Mouse (Mus musculus) megakaryocyte, adult 5-6 weeks (primary cell): ENCODE measurements around the gene Ankmy1. TPM values are rescaled to one million over a fixed set of nuclear protein-coding genes. Genes with fewer than 3 reads are reported as not detected.
A peak's percentile ranks its signal among the peaks of the same experiment; 100 is the strongest.

Source experiments
- ATAC-seq: 2 replicates; pipeline ENCODE4 v1.8.0; 2016; ENCODE audit warnings: mild to moderate bottlenecking, inconsistent platforms; ENCODE audit not compliant: poor library complexity, severe bottlenecking
- total RNA-seq, 2 experiments: library from RNA; stranded (forward) in 1 of 2; stranded (reverse) in 1 of 2; fragments of 153-499, 151-499 nt in 1 of 2; fragments of 221-1000, 200-1000 nt in 1 of 2; gene quantifications; 2 replicates each; pipeline versions ENCODE4 v1.2.3 to v1.2.4; 2015 to 2017

Ankmy1 gene
- total RNA-seq, 2 experiments from 2014 or later, result 0.20 TPM; not detected in 1

DNA sequence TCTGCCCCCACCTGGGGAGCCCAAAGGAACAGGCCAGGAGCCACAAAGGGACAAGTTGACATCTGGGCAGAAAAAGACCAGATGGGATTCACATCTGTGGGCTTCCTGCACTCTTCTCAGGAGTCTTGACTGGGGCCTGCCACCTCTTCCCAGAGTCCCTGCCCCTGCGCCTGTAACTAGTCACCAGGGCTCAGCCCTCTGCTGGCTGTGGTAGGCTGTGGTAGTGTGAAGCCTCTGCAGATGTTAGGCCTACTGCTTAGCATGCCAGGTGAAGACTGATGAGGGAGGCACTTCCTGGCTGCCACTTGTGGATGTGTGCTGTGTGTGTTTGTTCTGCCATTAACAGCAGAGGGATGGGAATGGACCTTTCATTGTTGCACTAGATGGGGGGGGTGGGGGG lies 9.6 kb upstream of the Ankmy1 start:
- no peak for ATAC-seq

DNA sequence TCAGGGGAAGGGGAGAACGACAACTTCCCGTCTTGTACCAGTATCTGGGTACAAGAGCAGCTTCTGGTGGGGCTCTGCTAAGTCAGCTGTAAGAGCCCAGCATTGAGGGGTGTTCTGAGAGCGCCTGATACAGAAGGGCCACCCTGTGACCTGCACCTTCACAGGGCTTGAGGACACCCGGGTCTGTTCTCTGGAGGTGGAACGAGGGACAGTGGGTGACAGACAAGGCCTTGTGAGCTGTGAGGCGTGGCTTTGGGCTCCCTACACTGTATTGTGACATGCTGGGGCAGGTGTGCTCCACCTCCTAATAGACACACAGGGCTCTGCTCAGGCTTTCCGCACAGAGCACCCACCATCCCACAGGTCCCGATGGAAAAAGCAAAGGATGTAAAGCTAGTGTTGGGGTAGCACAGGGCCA lies 9.0 kb upstream of the Ankmy1 start:
- 0 out of 2 replicates have a peak, but pooled peaks have one; percentile 6 for ATAC-seq

DNA sequence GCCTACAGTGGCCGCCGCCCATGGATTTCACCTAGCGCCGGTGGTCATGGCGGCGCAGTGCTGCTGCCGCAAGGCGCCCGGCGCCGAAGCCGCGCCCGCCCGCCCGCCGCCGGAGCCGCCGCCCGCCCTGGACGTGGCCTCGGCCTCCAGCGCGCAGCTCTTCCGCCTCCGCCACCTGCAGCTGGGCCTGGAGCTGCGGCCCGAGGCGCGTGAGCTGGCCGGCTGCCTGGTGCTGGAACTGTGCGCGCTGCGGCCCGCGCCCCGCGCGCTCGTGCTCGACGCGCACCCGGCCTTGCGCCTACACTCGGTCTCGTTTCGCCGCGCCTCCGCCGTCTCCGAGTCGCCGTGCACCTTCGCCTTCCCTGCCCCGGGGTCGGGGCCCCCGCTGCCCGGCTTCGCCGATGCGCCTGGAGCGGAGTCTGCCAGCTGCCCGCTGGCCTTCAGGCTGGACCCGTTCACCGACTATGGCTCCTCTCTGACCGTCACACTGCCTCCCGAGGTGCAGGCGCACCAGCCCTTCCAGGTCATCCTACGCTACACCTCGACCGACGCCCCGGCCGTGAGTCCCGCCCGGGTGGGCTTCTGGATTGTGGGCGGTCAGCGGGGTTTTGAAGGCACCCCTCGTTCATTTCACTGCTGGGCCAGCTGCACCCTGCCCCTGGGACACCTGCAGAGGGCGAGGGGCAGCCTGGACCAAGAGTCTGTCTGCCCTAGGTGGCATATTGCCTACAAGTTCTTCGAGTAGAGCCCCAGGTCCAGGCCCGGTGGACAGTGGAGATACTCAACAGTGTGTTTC lies 8.4 kb upstream of the Ankmy1 start:
- ATAC-seq, result 0 out of 2 replicates have a peak, but pooled peaks have one; percentile 9

DNA sequence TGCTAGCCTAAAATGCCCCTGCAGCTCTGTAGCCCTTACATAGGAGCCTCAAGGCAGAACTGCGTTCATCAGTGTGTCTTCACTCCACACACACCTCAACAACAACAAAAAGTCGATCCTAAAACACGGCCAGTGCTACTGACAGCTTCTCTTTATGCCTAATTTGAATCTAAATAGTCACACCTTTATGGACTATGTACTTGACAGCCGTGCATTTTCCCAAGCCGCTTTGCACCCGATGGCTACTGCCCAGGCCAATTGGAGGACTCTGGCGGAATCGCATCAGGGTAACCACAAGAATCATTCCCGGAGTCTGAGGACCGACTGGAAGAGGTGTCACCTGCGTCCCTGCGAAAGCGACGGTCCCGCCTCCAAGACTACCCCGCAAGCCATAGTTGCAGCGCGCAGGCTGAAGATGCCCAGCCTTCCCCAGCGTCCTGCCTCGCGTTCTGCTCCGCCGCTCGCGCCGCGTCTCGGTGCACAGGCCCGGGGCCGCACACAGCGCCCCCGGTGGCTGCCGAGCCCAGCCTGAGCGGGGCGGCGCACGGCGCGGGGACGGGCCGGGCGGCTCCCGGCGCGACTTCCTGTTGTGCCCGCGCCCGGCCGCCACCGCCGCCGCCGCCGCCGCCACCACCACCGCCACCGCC lies 7.7 kb upstream of the Ankmy1 start, which contains the start of gene Rnpepl1:
TSS of gene Rnpepl1 (plus strand) at position 545 of the 647 bp plus-strand sequence.
- ATAC-seq, result peak; percentile 65

DNA sequence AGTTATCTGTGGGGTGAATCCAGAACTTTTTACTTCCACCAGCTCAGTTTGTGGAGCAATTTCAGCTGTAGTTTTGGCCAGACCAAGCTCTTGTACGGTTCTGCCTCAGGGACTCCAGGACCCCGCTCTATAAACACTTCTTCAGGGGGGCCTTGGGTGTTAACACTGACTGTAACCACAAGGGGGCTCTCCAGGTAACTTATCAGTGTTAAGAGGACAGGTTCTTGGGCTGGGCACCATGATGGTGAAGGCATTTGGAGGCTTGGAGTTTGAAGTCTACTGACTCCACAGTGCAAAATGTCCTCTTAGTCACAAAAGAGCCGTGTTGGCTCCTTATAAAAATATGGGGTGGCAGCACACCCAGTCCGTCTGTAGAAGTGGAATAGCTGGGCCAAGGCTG lies 6.4 kb upstream of the Ankmy1 start:
- no peak for ATAC-seq

DNA sequence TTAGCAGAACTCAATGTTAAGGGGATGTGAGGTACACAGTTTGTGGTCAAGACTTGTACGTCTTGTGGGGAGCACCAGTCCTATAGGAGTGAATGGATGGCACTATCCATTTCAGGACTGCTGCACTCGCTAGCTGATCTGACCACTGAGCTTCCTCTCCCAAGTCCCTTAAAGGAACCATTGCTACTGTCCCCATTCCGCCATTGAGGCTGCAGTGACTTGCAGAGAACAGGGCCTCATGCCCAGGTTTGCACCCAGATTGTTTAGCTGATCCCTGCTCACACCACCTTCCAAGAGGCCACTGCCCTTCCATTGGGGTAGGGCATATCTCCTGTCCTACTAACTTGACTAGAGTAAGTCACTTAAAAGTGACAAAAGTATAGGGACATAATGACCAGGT lies 6.0 kb upstream of the Ankmy1 start:
- no peak for ATAC-seq

DNA sequence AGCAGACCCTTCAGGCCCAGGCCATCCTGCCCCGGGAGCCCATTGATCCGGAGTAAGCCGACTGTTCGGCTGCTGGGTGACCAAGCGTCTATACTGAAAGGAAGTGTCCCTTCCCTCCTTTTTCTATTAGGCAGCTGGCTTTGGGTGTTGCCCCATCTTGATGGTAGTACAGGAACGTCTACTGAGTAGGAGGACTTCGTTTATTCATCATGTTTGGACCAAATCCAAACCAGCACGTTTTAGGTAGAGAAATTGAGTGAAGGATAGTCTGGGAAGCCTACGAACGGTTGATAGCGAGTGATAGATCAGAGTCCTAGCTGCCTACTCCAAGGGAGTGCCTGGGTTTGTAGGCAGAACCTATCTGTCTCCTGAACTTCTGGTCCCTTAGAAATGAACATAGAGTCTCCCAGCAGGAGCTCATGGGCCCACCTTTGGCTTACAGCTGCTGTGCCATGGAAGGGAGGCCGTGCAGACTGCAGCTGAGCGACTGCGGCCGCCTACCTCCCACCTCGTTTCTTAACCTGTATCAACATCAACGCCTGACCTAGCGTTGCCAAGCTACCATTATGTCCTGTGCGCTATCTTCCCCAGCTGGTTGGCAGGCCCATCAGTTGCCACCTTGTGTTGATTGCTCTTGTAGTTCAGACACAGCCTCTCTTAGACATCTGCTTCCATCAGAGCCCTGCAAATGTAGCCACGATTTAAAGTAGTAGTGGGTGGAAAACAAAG lies 5.1 kb upstream of the Ankmy1 start:
- ATAC-seq, result peak; percentile 20

DNA sequence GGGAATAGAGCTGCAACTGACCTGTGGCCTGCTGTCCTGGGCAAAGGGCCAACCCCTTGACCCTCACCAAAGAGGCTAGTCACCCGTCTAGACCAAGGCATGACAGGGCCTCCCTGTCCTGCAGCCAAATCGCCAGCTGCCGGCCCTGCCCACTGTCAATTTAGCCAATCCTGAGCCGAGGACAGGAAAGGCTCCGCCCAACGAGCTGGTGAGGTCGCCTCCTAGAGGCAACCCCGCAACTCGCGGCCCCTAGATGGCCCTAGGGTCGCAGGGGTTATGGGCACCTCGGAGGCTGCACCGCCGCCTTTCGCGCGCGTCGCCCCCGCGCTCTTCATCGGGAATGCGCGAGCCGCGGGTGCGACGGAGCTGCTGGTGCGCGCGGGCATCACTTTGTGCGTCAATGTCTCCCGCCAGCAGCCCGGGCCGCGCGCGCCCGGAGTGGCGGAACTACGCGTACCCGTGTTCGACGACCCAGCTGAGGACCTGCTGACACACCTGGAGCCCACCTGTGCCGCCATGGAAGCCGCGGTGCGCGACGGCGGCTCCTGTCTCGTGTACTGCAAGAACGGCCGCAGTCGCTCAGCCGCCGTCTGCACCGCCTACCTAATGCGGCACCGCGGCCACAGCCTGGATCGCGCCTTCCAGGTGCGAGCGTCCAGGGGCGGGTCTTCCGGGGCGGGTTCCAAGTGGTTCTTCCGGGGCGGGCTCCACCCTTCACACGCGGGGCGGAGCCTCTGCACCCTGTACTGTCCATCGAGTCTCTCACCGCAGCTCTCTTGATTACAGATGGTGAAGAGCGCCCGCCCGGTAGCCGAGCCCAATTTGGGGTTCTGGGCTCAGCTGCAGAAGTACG lies 4.3 kb upstream of the Ankmy1 start, which contains the start of gene Dusp28:
TSS of gene Dusp28 (plus strand) at position 203 of the 853 bp plus-strand sequence.
- peak; percentile 69 for ATAC-seq

DNA sequence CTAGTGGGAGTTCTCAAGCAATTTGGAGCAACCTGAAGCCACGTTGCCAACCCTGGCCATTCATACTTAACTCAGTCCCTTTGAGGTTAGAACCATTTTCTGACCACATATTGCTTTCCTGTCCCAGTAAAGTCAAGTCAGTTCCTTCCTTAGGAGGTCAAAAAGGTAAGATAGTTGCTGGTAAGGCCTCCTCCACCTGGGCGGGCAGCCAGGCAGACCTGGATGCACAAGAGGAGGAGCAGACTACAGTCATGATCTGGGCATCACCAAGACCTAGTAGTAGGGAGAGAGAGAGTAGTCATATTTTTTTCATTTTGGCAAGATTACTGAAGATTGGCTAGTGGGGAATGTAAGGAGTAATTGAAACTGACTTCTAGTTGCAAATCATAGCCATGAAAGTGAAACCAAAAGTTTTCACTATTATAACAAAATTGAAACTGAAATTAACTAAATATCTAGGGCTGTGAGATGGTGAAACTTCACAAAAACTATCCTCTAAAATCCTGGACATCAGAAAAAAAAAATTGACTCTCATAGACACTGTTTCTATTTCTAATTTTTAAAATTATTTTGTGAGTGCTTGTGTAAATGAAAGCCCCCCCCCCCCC lies 3.1 kb upstream of the Ankmy1 start:
- no peak for ATAC-seq

DNA sequence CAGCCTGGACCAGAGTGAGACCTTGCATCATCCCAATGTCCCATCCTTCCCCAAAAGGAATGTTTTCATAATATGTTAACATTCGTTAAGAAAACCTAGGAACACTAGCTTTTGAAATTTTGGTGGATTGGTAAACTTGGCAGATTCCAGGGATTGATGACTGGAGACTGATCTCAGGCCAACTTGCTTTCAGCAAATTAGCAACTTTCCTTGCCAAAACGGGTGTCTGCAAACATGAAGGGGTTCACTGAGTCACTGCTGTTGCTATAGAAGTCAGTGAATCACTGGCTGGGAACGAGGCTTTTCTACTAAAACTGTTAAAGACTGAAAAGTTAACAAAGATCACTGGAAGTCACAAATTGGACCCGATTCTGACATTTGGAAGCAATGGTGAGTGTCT lies 921 bp upstream of the Ankmy1 start:
- ATAC-seq, result no peak

DNA sequence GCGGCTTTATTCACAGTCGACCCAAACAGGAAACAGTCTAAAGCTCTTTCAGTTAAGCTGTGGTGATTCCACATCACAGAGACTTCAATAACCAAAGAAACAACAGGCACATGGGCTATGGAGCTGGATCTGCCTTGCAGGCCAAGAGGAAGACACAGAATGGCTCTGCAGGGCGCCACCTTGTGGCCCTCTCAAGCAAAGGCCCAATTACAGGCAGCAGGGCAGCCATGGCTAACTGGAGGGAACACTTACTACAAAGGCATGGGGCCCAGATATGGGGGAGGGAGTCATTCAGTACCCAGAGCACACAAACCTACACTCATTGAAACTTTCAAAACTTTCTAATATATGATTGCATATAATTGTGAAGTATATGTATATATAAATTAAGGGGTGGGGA lies 7.6 kb downstream of the Ankmy1 start:
- peak; percentile 97 for ATAC-seq

DNA sequence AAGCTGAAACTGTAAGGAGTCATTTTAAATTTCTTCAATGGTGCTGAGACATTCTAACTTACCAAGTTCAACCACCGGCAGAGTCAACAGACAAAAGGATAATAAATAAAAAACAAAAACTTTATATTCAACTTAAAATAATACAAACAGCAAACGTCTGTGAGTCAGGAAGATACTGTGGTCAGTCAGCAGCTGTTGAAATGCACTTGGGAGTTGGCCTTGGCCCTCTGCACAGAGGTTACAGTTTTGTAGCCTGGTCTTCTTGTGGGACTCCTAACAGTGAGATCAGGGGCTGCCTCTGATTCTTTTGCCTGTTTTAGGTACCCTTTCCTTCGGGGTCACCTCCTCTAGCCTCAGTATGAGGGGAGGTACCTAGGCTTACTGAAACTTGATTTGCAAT lies 8.8 kb downstream of the Ankmy1 start:
- no peak for ATAC-seq

DNA sequence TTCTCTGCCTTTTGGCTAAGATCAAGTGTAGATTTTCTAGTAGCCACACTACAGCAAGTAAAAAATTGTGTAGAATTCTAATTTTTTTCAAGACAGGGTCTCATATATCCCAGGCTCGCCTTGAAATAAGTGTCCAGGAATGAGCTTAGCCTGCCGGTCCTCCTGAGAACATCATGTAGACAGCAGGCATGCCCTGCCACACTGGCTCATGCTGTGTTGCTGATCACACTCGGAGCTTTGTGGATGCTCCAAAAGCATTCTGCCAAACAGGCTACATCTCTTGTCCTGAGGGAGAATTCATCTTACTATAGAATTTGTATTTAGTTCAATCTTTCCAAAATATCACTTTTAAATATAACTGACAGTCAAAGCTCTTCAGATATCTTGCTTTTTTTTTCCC lies 9.9 kb downstream of the Ankmy1 start:
- ATAC-seq, result no peak

DNA sequence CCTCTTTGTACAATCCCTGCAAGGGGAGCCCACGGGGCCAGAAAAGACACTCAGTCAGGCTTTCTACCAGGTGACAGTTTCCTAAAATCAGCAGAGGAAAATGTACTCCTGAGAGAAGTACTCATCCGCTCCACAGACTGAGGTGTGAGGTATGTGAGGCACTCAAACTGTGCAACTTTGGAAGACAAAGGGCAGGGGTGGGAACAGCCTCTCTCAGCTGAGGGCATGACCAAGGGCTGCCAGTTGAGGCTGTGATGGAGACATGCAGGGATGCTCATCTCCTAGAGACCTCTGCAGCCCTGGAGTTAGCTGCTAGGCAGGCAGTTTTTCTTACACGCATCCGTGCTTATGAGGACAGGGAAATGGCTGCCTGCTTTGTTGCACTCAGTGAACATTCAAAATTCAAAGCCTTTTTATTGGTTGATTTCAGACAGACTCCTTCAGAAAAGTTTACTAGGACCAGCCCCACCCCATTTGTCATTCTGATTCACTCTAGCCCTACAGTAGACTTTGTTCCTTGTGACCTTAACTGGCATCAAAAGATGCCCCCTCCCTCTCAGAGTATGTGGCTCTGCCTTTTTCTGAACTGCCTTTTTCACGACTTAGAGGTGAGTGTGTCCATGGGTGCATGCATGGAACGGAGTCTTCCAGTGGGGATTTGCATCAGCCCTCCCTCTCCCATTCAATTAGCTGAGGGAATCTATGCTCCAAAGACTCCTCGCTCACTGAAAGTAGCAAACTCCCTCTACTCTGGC lies 13.6 kb downstream of the Ankmy1 start:
- ATAC-seq, result no peak

DNA sequence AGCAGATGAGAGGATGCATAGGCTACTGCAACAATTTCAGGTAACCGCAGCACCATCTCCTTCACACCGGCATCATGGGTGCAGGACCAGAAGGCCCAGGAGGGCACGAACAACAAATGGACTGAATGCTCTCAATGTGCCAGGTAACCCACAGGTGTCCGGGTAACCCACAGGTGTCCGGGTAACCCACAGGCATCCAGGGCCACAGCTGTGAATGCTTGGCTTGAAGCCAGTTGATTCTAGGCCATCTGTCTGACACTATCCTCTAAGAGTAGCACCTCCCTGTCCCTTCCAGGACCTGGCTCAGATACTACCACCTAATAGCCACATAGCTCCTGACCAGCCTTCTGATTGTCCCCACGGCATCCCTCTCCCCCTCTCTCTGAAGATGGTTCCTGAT lies 20.7 kb downstream of the Ankmy1 start:
- no peak for ATAC-seq

DNA sequence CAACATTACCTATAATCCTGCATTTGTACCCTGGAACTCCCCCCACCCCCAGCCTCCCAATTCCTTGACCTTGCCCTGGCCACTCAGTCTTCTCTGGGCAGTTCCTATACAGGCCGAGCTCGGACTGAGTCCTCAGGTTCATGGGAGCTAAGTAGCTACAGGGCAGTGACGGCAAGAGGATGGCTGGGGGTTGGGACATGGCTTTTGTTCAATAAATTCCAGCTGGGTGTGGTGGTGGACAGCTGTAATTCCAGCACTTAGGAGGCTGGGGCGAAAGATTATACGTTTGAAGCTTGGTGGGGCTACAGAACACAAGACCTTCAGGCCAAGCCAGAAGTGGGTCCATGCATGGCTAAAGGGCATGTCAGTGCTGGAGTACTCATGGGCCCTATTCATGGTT lies 22.6 kb downstream of the Ankmy1 start:
- no peak for ATAC-seq

DNA sequence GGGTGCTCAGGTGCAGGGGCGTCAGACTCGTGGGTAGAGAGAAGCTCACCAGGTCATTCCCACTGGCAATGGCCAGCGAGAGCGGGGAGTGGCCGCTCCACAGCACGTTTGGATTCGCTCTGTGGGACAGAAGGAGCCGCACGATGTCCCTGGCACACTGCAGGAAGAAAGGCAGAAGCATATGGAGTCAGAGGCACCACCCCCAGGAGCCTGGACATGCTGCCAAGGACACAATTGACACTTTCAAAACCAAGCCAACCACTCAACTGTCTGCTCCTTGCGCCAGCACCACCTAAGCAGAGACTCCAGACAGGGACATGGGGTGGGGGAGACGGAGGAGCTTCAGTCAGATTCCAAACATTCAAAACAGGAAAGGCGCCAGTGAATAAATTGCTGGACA lies 23.4 kb downstream of the Ankmy1 start:
- no peak for ATAC-seq

DNA sequence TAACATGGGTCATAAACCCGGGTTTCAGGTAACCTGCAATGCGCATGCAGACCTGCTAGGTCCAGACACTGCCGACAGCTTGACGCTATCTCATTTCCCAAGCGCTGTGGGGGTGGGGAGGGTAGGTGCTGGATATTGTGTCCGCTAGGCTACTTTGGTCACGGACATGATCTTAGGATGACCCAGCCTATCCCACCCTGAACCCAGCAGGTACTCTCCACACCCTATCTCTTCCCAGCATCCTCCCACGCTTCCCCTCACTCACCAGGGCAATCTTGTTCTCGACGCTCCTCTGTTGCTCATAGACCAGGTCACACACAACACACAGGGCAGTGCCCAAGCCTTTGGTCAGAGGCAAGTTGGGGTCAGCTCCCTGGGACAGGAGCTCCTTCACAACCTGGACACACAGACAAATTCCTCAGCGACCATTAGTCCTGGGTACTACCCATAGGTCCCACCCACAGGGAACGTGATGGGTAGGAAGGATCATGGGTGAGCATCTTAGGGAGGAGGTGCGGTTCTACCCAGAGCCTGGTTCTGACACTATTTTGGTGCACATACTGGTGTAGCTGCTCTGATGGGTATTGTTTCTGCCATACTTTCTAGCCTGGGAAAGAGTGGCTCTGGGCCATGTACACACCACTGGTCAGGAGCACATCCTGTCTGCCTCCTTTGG lies 24.5 kb downstream of the Ankmy1 start:
- ATAC-seq, result no peak

DNA sequence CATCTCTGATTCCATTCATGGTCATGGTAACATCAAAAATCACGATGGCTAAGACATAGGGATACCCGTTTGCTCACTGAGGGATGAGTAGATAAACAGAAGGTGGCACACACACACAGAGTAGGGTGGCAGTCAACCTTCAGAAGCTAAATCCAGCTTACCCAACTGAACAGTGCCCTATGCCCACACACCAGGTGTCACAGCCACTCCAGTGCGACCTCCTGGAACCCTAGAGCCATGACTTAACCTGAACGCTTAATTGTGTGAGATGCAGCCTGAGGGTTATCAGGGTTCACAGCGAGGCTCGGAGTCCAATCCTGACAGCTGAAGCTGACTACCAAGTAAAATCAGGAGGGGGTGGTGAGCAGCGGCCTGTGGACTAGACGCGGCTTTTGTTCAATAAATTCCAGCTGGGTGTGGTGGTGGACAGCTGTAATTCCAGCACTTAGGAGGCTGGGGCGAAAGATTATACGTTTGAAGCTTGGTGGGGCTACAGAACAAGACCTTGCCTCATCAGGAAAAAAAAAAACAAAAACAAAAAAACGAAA lies 25.2 kb downstream of the Ankmy1 start:
- no peak for ATAC-seq
